Mouse (Mus musculus) spleen, postnatal 4 days (tissue): Measurements from ENCODE around the gene Tenm4.

Experiments used
- DNase-seq, 2 experiments: peaks; one replicate each; pipeline ENCODE4 v3.0.0; 2022; ENCODE audit warnings: low spot score in 2 of 2

Tenm4 gene

GRCm38 (mm10) chr7:96808059-96808646 is 637.1 kb downstream of the Tenm4 start:
- no peak for DNase-seq

GRCm38 (mm10) chr7:96811691-96812090 is 640.6 kb downstream of the Tenm4 start:
- no peak for DNase-seq

GRCm38 (mm10) chr7:96813036-96813435 is 642.0 kb downstream of the Tenm4 start:
- no peak for DNase-seq

- no peak for DNase-seq
Measured at GRCm38 (mm10) chr7:96813497-96814400, 642.7 kb downstream of the Tenm4 start.

- DNase-seq: no peak
Measured at GRCm38 (mm10) chr7:96814581-96814980, 643.5 kb downstream of the Tenm4 start.

- no peak for DNase-seq
Measured at GRCm38 (mm10) chr7:96817030-96817674, 646.1 kb downstream of the Tenm4 start.

- DNase-seq: no peak
Measured at GRCm38 (mm10) chr7:96818236-96818916, 647.3 kb downstream of the Tenm4 start.

GRCm38 (mm10) chr7:96819538-96819937 is 648.5 kb downstream of the Tenm4 start:
- DNase-seq: no peak

- DNase-seq: no peak
Measured at GRCm38 (mm10) chr7:96820343-96820742, 649.3 kb downstream of the Tenm4 start.

- no peak for DNase-seq
Measured at GRCm38 (mm10) chr7:96826101-96826500, 655.1 kb downstream of the Tenm4 start.

GRCm38 (mm10) chr7:96826672-96827071 is 655.6 kb downstream of the Tenm4 start:
- no peak for DNase-seq

GRCm38 (mm10) chr7:96832551-96832950 is 661.5 kb downstream of the Tenm4 start:
- no peak for DNase-seq

- DNase-seq: no peak
Measured at GRCm38 (mm10) chr7:96833012-96833411, 662.0 kb downstream of the Tenm4 start.

- no peak for DNase-seq
Measured at GRCm38 (mm10) chr7:96834681-96835289, 663.7 kb downstream of the Tenm4 start.

GRCm38 (mm10) chr7:96835313-96835712 is 664.3 kb downstream of the Tenm4 start:
- DNase-seq: no peak

GRCm38 (mm10) chr7:96838271-96838841 is 667.3 kb downstream of the Tenm4 start:
- no peak for DNase-seq

- no peak for DNase-seq
Measured at GRCm38 (mm10) chr7:96838926-96839325, 667.9 kb downstream of the Tenm4 start.

GRCm38 (mm10) chr7:96839586-96839985 is 668.5 kb downstream of the Tenm4 start:
- no peak for DNase-seq

GRCm38 (mm10) chr7:96842477-96843255 is 671.6 kb downstream of the Tenm4 start:
- no peak for DNase-seq

- no peak for DNase-seq
Measured at GRCm38 (mm10) chr7:96844104-96844894, 673.3 kb downstream of the Tenm4 start.
